Mouse (Mus musculus) small intestine, adult 10 weeks (tissue): Measurements from ENCODE around the gene Gm21312. TPM values are rescaled to one million over a fixed set of nuclear protein-coding genes. Genes with fewer than 3 reads are reported as not detected.

Experiments
- polyA plus RNA-seq: library from polyadenylated mRNA; stranded (reverse); fragments of 350-450 nt; fragmentation: Illumina TruSeq; extraction: RNeasy Lipid Tissue Mini Kit (QIAGEN cat#74804); gene quantifications from one replicate; pipeline ENCODE4 v1.2.3, GENCODE M21; 2014; ENCODE audit warnings: low replicate concordance

Gene Gm21312
- polyA plus RNA-seq, result not detected

GRCm38 (mm10) chr10:104176724-104177123, at the start of gene Gm21312:
TSS of gene Gm21312 (plus strand) at chr10:104177024.

GRCm38 (mm10) chr10:104142687-104143086, 34.1 kb upstream of the Gm21312 start, which contains the start of gene Gm21293:
TSS of gene Gm21293 (plus strand) at chr10:104142987.

GRCm38 (mm10) chr10:104151197-104151596, 25.6 kb upstream of the Gm21312 start, which contains the start of gene Gm6763:
TSS of gene Gm6763 (plus strand) at chr10:104151497.

GRCm38 (mm10) chr10:104159706-104160105, 17.1 kb upstream of the Gm21312 start, which contains the start of gene Gm8764:
TSS of gene Gm8764 (plus strand) at chr10:104160006.

GRCm38 (mm10) chr10:104168215-104168614, 8.6 kb upstream of the Gm21312 start, which contains the start of gene Gm21304:
TSS of gene Gm21304 (plus strand) at chr10:104168515.

GRCm38 (mm10) chr10:104185233-104185632, 8.4 kb downstream of the Gm21312 start, which contains the start of gene Gm20765:
TSS of gene Gm20765 (plus strand) at chr10:104185533.

GRCm38 (mm10) chr10:104193742-104194141, 16.9 kb downstream of the Gm21312 start, which contains the start of gene Gm4340:
TSS of gene Gm4340 (plus strand) at chr10:104194042.

Other genes with a start within 250 kb of the Gm21312 start
- gene Gm21293, start 34.0 kb upstream of the Gm21312 start, polyA plus RNA-seq, result not detected
- gene Gm6763, start 25.5 kb upstream of the Gm21312 start, polyA plus RNA-seq, result not detected
- not detected for gene Gm8764, start 17.0 kb upstream of the Gm21312 start, polyA plus RNA-seq
- not detected for gene Gm21304, start 8.5 kb upstream of the Gm21312 start, polyA plus RNA-seq
- not detected for gene Gm20765, start 8.5 kb downstream of the Gm21312 start, polyA plus RNA-seq
- not detected for gene Gm4340, start 17.0 kb downstream of the Gm21312 start, polyA plus RNA-seq